Mouse (Mus musculus): ENCODE data around the gene Klhl1.
A peak's percentile ranks its signal among the peaks of the same experiment; 100 is the strongest.

The Klhl1 gene

DNA sequence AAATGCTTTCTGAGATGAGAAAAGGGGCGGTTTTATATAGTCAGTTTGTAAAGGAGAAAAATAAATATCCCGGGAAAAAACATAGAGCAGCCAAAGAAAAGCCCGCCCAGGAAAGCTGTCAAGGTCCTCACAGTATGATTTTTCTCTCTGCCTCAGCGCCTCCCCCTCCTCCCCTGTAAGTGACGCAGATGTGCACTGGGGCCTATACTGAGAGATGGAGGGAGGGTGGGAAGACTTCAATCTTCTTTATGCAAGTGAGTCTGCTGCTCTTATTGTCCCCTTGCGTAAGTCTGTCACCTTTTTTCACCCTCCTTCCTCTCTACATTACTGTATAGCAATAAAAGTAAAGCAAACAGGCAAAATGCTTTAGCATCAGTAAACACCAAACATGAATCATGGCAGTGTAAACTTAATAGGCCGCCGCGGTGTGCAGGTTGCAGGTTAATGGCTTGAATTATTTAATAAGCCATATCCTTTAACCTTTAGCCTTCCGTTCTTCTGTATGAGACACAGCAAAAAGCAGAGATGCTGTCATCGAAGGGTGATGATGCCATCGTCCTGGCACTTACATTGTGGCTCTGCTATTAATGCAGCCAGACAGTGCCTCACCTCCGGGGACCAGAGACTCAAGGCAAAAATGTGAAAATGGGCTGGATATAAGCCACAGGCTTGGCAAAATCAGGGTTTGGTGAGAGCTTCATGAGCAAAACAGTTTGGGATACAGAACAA, at the start of gene Klhl1:
TSS of gene Klhl1 (minus strand) at position 149 of the 729 bp plus-strand sequence.
- DNase-seq (ENCODE audit: low spot score in 2 of 2): no peak

DNA sequence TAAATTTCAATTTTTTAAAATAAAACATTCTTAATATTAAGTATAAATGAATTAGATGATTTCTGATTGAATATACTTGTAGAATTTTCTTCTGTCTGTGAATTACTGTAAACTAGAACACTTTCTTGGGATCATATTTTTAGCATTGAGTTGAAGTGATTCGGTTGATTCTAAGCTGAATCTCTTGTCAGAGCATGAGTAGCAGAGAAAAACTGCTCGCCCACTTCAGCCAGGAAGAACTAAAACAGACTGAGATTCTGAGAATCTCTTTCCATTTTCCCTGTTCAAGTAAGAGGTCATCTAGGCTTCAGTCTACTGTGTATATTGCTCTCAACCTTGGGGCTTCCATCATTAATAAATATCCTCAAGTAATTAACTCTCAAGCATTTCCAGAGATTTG, 34.8 kb upstream of the Klhl1 start:
- DNase-seq (ENCODE audit: low spot score in 2 of 2): no peak

DNA sequence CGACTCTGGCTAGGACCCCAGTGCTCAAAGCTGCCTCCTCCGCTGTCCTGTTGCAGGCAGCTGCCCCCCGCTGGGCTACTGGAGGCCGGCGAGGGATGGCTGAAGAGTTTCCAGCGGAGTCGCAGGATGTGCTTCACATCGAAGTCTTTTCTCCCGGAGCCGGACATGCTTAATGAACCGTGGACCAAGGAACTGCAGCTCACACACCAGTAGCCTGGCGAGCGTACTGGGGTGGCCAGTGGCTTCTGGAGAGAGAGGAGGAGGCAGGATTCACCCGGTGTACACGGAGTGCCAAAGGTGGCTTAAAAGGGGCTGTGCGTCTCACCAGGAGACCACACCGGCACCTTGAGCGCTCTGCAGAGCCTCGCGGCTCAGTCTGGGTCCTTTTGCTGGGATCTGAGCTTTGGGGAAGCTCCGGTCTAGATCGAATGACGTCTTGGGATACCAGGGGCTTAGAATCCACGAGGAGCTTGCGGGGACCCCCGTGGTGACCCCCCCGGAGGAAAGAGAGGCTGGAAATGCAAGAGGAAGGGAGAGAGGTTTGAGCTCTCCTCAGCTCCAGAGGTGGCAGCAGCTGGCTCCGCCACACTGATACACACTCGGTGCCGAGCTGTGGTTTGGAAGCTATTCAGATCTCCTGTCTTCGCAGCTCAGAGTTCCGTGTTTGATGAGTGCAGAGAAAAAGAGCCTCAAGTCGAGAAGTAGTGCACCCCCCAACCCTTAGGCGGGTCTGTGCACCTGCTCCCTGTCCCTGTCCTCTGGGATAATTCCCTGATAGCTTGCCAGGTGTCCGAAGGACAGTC, 550 bp downstream of the Klhl1 start:
- no peak for DNase-seq (ENCODE audit: low spot score in 2 of 2)

DNA sequence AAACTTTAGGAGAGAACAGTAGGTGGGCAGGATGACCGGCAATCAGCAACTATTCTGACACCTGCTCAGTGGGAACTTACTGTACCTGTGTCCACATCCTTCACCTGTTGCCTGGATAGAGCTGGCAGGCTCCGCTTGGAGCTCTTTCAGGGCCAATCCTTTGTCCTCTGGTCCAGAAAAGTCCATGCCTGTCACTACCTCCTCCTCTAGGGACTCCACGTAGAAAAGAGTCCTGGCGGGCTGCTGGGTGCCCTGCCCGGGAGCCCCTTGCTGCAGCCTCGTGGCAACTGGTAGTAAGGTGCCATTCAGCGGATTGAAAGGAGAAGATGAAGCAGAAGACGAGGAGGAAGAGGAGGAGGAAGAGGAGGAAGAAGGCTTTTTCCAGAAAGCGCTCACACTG, 1.2 kb downstream of the Klhl1 start:
- DNase-seq (ENCODE audit: low spot score in 2 of 2): no peak

DNA sequence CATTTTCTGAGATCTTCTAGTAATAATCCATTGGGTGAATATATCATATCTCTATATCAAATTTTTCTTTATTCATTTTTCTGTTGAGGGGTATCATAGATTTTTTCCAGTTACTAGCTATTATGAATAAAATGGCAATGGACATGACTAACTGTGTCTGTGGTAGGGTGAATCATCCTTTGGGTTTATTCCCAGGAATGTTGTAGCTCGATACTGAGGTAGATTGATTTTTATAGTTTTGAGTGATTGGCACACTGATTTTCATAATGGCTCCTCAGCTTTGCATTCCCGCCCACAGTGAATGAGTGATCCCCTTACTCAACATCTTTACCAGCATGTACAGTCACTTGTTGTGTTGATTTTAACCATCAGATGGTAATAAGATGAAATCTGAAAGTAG, 19.0 kb downstream of the Klhl1 start:
- DNase-seq (ENCODE audit: low spot score in 2 of 2): no peak

DNA sequence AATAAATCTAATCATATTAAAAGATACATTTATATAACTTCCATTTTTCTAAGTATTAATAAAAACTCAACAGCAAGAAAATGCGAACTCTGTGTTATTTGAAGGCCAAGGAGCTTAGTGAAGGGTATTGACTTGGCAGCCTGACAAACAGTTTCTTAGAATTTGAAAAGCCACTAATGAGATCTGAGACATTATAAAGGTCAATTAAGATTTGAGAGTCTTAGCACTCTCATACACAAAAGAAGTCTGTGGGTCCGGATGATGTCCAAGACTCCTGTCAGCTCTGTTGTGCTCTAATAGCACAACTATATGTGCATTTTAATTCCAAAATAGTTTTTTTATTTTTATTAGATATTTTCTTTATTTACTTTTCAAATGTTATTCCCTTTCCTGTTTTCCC, 47.1 kb downstream of the Klhl1 start:
- DNase-seq (ENCODE audit: low spot score in 2 of 2): no peak

DNA sequence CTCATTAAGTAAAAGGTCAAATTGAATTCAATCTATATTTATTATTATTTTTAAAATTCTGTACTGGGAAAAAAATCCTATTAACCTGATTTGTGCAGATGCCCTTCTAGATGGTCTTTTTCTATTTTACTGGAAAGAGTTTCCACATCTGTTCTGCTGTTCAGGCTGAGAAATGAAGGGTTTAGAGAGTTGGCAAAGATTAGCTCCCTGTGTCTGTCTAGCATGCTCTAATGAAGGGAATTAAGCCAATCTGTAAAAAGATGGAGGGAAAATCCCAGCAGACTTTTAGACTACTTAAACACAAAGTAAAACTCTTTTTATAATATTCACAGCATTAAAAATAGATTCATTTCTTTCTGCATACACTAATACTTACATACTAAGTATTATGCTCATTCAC, 47.6 kb downstream of the Klhl1 start:
- no peak for DNase-seq (ENCODE audit: low spot score in 2 of 2)

DNA sequence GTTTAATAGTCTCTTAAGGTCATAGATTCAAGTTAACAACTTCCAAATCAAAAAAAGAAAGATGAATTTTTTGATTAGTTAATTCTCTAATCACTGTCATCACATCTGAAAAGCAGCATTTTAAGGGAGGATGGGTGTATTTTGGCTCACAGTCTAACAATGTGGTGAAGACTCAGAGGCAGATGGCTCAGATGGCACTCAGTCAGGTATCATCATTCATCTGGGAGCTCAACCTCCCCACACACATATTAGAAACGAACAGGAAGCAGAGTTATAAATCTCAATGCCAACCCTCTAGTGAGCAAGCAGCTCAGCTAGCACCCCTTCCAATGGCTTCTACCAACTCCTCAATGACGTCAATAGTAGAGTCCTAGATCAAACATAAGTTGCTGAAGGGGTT, 57.1 kb downstream of the Klhl1 start:
- DNase-seq (ENCODE audit: low spot score in 2 of 2): no peak

DNA sequence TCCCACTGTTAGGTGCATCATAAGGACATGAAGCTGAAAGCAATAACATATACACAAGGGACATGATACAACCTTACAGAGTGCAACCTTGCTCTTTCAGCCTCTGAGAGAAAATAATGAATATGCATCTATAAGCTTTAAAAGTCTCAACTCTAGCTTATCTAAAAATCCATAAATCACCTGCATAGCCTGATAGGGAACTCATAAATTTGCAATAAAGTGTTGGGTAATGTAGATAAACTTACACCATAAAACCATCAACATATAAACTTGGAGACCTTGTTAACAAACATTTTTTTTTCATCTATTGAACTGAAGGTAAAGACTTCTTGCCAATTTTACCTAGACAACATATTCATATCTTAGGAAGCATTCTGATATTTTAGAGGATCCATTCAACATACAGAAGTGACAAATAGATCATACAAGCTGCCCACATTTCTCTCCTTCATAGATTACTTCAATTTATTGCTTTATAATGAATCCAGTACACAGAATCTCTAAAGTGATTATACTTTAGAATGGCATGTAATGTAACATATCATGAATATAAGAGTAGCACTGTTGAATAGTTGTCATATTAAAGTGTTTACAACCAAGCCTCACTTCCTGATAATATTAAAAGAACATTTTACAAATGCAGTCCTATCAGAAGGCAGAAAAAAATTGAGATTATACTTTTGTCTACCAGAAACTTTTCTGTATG, 126.7 kb downstream of the Klhl1 start:
- no peak for DNase-seq (ENCODE audit: low spot score in 2 of 2)

DNA sequence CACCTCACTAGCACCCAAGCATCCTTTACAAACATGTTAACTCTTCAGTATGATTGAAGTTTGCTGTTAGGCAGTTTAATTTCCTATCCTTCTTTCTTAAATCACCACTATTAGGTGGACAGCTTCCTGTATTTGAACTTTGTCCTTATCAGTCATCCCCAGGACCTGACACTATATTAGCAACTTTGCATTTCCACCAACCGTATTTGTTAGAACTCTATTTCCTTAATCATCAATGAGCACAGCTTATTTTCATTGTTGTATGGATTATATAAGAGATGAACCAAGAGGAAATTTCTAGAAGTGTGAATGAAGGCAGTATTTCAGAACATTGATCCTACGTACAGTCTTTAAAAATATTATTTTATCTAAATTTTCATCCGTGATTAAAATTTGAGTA, 156.2 kb downstream of the Klhl1 start:
- no peak for DNase-seq (ENCODE audit: low spot score in 2 of 2)

DNA sequence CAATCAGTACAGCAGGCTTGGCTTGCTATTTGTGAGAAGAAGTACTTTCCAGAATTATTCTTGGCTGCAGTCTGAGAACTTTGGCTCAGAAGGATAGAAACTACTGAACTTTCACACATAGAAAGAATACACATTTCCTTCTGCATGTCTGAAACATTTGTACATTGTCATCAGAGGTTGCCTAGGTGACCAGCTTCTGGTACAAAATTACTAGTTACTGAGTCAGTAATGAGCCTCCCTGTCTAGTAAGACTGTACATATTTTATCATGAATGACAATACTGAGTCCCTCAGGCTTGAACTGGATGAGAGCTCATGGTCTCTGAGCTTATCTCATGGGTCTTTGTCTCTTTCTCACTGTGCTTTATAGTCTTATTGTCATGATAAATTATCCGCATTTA, 170.7 kb downstream of the Klhl1 start:
- DNase-seq (ENCODE audit: low spot score in 2 of 2): no peak

DNA sequence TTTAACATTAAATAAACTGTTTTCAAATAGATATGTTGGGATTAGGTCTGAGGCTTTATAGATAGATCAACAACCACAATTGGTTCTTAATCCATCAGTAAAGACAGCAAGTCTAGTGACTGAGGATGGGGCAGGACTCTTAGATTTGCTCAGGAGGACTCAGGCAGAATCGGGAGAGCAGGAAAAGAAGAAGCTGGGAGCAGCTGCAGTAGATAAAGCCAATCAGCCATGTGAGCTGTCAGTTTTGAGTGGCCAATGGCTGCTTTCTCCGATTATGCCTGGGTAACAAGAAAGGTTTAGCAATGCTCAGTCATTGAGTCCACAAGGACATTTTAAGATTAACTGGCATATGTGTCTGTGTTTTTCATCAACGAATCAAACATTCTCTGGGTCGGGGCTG, 187.8 kb downstream of the Klhl1 start:
- no peak for DNase-seq (ENCODE audit: low spot score in 2 of 2)

DNA sequence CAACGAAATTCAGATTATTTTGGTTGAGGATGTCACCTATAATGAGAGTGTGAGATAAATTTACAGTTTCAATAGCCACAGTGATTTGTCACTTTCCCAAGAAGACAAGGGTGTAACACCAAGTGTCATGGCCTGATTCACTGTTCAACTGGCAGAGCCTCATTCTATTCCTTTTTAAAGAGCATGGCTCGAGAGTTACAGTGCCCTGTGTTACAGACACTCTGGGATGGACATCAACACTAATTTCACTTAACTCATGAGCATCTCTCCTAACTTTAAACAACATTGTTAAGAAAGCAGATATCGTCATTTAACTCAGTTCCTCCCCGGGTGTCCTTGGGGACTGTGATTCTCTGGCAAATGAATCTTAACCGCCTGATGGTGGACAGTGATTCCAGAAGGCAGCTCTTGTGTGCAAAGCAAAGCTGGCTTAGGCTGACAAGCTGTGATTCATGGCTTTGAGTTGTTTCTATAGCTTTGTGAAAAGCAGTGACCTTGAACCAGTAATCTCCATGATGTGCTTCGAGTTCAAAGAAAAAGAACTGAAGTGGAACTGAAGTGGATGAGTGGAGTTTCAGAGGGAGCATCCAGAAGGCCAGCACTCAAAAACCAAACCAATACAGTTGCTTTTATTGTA, 301.0 kb downstream of the Klhl1 start:
- DNase-seq (ENCODE audit: low spot score in 2 of 2): no peak

DNA sequence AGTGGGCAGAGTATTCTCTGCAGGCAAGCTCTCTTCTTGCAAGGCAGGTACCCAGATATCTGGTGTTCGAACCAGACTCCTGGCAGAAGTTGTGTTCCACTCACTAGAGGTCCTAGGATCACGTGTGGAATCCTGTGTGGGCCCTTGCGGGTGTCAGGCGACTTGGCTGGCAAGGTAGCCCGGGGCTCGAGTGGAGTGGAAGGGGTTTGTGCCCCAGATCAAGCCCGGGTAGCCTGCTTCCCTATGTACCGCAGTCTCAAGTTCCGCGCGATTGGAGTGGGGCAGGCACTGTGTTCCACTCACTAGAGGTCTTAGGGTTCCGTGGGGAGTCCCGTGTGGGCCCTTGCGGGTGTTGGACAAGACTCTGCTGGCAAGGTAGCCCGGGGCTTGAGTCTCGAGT, 324.1 kb downstream of the Klhl1 start:
- peak; percentile 3 to 7 for DNase-seq (ENCODE audit: low spot score in 2 of 2)

DNA sequence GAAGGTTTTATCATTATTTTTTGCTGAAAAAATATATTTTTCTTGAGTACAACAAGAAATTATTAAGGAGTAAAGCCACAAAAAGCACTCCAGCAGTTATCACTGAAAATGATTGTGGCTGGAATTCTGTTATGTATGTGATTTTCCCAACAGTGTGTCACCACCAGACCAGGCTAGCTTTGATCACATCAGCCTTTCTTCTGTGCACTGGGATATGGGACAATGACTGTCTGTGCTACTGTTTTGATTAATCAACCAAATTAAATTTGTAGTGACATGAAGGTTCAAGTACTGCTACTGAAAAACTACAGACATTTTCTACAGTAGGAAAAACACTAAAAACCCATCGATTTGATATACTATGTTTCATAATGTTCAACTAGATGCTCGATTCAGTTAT, 344.4 kb downstream of the Klhl1 start:
- DNase-seq (ENCODE audit: low spot score in 2 of 2): no peak

DNA sequence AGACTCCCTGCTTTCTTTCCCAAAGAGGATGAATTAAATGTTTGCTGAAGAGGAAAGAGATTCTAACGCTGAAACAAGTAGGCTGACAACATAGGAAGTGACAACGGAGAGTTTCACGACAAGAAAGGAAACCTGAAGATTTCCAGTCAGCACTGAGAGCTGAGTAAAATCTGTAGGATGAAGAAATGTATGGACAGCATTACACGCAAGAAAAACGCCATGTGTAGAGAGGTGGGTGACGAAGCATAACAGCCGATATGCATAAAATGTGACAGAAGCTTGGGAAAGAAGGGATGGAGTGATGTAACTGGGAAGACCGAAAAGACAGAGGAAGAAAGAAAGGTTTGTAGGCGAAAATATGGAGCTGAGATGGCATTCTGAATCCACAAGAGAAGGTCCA, 375.8 kb downstream of the Klhl1 start:
- no peak for DNase-seq (ENCODE audit: low spot score in 2 of 2)

DNA sequence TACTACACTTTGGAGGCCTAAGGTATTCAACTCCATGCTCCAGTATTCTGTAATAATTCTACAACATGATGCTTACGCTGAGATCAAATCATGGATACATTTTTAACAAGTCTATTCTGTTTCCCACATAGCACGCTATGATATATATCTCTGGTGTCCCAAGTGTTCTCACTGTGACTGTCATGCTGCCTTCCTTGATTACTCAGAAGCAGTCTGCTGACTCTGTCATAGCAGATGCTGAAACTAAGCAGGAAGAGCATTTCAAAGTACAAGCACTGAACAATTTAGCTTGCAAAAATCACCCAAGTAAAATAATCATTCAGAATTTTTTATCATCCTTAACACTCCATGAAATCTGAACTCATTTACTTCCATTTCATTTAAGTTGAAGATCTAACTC, 378.7 kb downstream of the Klhl1 start:
- DNase-seq (ENCODE audit: low spot score in 2 of 2): no peak

DNA sequence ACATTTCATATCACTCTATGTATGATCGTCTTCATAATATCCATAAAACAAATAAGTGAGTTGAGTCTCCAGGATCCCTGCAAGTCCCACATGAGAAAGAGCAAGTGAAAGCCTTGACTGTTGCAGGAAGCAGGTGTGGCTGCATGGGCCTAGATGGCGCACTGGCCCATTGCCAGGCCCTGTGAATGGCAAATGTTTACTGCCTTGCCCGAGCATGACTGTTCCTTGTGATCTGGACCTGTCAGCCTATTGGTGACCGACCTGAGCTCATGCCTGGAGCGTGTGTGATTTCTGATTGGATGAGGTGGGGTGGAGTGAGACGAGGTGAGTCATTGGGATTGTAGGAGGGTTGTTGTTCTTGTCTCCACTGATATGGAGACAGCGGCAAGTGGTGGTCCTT, 411.5 kb downstream of the Klhl1 start:
- DNase-seq (ENCODE audit: low spot score in 2 of 2): no peak

DNA sequence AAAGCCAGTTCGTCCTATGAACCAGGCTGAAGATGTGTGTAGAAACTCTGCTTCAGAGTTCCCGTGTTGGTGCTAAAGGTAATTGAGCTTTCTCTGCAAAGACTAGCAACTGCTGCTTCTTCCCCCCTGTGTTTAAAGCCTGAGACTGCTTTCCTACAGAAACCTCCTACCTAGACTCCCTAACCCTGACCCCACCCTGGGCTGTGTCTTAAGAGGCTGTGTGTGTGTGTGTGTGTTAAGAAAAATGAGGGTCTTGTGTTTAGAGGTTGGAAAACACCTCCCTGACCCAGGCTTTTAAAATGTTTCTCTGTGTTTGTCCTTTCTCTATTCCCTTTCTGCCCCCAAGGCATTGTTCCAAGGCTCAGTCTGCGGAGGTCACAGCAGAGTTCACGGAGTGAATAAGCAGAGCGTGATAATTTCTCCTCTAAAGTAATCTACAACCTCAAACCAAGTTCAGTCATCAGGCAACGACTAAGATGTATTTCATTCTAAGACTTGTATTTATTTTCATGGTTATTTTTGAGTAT, 437.2 kb downstream of the Klhl1 start:
- no peak for DNase-seq (ENCODE audit: low spot score in 2 of 2)

DNA sequence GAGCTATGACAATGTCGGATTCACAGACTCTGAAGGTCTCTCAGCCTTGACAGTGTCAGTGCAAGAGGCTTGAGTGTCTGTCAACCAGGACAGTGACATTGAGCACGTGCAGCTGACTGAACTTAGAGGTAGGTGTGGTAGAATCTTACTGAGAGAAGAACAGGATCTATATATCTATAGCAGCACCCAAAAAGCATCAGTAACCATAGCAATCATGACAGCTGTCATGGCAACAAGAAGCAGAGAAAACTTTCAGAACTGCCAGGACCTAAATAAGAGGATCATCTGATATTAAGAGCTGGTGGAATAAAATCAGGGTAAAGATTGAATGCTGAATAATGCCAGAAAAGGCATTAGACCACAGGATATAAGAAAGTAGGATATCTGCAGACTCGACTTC, 453.0 kb downstream of the Klhl1 start:
- no peak for DNase-seq (ENCODE audit: low spot score in 2 of 2)

Data from thymus, postnatal 10 days (tissue).